Mouse (Mus musculus) left cerebral cortex, adult 11 months (tissue): ENCODE results near the gene Dnajc12.
"Not testable (repeated sequence)": the region's sequence is repeated elsewhere in the genome, so short reads cannot be mapped to it uniquely, and the experiment has no call there.

ENCODE experiments used
- DNase-seq: peaks from one replicate; pipeline ENCODE4 v3.0.0; 2022; ENCODE audit warnings: low spot score

Dnajc12 gene

DNA sequence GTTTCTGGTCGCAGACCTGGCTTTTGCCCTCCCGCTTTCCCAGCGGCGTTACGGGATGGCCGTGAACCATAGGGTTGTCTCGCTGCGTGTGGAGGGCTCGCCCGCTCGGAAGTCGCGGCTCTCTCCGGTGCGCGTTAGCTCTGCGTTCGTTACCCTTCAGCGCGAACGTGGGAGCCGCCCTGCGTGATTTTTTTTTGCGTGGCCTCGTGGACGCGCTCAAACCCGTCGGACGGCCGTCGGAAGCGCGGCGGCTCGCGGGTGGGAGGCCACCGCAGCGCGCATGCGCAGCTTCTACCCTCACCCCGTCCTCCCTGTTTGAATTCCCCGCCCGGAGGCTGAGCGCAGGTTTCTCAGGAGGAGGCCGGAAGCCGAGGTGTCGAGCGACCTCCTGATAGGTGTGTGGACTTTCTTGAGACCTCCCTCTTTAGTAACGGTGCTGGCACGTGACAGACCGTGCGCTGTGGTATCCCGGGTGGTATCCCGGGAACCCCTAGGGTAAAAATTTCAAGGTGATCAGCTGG is 47.6 kb downstream of the Dnajc12 start, which contains the start of gene Ctnna3:
Gene Ctnna3 (plus strand): TSS at position 314 of the 521 bp plus-strand sequence.
- DNase-seq = peak; percentile 87

DNA sequence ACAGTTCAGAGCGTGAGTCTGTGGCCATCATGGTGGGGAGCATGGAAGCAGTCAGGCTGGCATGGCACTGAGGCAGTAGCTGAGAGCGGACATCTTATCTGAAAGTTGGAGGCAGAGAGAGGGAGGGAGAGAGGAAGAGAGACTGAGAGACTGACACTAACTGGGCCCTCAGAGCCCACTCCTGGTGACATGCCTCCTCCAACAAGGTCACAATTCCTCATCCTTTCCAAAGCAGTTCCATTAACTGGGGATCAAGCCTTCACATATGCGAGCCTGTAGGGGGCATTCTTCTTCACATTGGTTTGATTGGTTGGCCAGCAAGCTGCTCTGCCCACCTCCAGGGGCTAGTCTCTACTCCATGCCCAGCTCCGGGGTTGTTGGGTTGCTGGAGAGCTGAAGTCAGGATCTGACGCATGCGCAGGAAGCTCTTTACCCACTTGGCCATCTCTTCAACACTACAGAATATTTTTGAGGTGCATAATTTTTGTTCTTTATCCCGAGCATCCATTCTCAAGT is 49.0 kb downstream of the Dnajc12 start:
- no peak for DNase-seq

GRCm38 (mm10) chr10:63432099-63432498 is 49.9 kb downstream of the Dnajc12 start:
- DNase-seq = no peak

DNA sequence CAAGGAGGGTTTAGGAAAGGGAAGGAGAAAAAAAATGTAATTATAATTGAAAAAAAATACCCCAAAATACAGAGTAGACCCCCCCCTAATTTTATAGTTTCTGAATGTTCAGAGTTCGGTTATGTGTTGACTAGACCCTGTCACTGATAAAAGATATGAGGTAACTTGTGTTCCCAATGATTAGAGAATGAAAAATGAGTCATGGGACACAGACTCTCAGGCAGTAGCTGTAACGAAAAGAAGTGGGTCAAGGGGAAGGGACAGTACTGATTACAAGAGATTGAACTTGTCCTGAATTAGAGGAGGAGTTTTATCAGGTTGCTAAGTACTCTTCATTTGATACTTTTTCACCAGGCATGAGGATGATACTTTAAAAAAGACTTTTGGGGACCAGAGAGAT is 50.6 kb downstream of the Dnajc12 start:
- DNase-seq = no peak

DNA sequence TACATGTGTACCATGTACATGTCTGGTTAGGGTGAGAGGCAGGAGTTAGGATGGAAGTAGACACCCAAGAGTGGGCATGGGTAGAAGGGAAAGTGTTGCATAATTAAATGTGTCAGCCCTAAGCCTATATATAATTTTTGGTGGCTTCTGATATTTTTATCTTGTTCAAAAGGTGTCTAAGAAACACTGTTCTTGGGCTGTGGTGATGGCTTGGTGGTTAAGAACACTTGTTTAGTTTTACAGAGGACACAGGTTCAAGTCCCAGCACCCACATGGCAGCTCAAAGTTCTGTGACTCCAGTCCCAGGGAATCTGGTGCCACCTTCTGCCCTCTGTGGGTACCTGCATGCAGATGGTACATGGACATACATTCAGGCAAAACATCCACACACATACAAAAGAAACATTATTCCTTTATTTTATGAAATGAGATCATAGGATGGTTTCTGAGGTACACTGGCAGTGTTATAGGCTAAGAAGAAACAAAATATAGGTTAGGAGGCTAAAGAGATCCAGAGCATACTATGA is 56.6 kb downstream of the Dnajc12 start:
- DNase-seq = no peak

DNA sequence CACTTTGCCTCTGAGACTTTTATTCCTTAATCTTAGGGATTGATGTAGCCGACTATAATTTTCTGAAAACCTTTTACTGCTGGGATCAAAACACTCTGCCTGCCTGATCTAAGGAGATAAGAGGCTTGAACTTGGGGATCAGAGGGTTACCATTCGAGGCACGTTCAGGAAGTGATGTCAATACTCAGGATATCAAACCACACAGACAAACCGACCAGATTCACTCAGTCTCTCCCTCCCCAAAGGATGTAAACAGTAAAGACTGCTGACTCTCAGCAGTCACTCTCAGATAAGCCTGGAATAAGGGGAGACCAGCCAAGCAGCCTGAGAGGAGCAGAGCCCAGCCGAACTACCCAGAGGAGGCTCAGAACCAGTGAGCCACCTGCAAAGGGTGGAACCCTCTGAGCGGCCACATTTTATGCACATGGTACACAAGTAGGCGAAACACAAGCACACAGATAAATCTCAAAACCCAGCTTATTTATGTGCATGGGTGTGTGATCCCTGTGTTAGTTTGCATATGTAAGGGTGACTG is 57.5 kb downstream of the Dnajc12 start:
- no peak for DNase-seq

- not testable (repeated sequence) for DNase-seq
Observed at GRCm38 (mm10) chr10:63444602-63445387, 62.6 kb downstream of the Dnajc12 start.

DNA sequence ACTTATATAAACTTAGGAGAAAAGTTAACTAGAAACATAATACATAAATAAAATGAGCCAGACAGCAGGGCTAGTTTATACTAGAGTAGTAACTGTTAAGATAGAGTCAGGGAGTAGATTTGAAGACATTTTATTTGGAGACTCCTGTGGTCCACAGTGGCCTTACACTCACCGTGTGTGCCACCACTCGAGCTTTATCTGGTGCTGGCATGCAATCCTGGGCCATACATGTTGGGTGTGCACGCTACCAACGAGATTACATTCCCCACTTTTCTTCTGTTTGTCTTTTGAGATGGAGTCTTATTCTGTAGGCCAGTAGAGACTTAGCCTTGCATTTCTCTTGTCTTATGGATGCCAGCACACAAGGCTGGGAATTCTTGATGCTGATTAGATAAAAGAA is 71.7 kb downstream of the Dnajc12 start:
- DNase-seq = no peak

DNA sequence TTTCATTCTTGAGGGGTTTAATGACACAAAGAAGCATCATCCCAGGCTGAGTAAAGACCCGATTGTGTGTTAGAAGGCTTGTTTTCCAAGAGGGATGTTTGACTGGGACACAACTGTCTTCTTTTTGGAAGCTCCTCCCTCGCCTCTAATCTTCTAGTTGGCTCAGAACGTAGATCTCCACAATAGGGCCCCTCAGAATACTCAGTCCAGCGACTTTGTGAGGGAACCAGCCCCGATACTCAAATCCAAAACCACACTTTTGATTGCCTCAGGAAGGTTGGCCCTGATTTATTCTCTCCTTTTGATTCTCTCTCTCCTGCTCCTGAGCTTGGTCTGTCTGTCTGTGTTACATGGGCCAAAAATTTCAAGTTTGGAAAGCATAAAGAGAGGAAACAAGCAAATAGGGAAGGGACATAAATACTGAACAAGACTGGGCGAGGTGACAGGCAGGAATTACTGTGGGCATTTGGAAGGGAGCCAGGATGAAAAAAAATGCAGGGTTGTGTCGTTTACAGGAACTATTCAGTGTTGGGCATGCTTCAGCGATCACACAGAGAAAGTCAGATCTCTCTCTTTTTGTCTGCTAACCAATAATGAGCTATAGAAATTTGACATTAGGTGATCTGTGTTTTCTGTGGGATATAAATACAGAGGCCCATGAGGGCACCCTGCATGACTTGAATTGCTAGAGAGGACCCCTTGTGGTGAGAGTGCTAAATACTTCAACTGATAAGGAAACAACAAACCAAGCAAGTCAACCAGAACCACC is 73.1 kb downstream of the Dnajc12 start:
- DNase-seq = no peak

GRCm38 (mm10) chr10:63457292-63458128 is 75.3 kb downstream of the Dnajc12 start:
- DNase-seq = no peak
